Mouse (Mus musculus) brown adipose tissue, adult 24 weeks (tissue): ENCODE measurements at regions not wholly inside any gene's neighbourhood (a gene's known extent, or its start where the extent isn't known, plus 50 kb on each side); places are given as distances from the start of the nearest gene placed in this dataset.

Experiments used
- H3K27ac ChIP-seq: fragments of 200-500 bp; replicated peaks from 2 replicates; pipeline ENCODE4 v1.5.1; 2012; ENCODE audit warnings: low read depth, mild to moderate bottlenecking, low read length
- H3K4me1 ChIP-seq: fragments of 200-500 bp; 2 replicates; pipeline ENCODE4 v1.6.1; 2012; ENCODE audit warnings: low read length, mixed read lengths; ENCODE audit not compliant: control insufficient read depth, insufficient read depth, insufficient read length
- H3K4me3 ChIP-seq: fragments of 200-500 bp; 2 replicates; pipeline ENCODE4 v1.5.1; 2012; ENCODE audit warnings: low read depth, mild to moderate bottlenecking, low read length, moderate library complexity; ENCODE audit not compliant: insufficient read depth

DNA sequence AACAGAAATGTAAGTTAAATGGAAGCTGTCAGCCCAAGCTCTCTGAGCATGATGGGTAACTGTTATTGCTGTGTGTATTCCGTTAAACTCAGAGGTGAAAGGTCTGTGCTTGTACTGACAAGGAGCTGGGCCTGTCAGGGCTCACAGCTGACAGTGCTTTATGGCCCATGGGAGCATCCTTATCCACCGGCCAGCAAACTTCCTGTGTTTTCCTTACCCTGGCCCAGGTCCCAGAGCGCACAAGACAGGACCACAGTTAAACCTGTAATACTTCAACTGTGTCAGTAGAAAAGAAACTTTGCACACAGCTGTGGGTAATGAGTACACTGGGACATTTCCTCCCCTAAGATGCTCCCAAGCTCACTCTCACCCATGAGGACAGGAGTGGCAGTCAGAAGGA lies 407.7 kb upstream of the Mmadhc start:
- Histone ChIP-seq H3K4me1 (no peaks in the 10 kb centered on the region), H3K27ac (0 out of 2 replicates have a peak overlapping the region, but pooled peaks have one; percentile 2), H3K4me3 (no peak overlapping the region)

DNA sequence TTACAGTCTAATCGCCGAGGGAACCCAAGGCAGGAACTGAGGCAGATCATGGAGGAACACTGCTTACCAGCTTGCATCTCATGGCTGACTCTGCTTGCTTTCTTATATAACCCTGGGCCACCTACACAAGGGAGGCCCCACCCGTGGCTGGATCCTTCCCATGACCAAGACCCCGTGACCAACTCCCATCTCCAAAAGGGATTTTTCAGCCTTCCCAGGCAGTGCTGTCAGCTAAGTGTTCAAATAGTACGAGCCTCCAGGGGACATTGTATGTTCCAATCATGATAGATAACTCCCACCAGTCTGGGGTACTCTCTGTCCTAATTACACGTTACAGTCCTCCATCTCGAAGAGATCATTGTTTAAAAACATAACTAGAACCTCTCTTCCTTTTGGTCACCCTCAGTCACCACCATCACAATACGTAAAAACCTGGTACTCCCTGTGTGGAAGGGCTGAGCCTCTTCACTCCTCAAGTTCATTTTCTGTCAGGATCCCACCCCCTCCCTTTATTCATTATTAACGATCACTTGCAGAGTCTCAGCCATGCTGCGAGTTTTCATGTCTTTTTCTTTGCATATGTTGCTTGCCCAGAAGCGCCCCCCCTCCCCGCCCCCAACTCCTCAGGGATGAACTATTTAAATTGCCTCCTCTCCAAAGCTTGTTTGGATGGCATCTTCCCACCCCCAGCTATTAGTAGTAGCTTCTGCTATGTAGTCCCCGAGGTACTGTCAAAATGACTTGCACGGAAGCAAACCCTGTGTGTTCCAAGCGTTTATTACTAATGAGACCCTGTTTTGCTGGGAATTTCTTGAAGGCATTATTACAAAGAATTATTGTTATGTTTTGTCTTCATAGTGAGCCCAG lies 406.2 kb upstream of the Mmadhc start:
- no peak overlapping the region for H3K4me3 ChIP-seq
- no peak overlapping the region for H3K27ac ChIP-seq
- H3K4me1 ChIP-seq: no peaks in the 10 kb centered on the region

DNA sequence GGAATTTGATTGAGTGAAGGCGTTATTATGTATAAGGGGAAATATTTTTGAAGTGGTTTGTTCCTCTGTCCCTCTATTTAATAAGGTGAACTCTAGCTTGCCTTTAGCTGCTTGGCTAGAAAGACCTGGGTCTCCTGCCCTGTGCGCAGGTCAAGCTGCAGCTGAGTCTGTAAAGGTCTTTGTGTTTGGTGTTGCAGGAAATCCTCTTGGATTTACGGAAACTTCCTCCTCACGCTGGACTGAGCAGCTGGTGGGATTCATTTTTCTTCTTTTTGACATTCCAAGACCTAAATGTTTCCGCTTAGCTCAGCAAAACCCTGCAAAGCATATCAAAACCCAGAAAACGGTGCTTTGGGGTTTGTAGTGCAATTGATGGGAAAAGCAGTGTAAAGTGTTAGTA lies 402.2 kb upstream of the Mmadhc start:
- no peaks in the 10 kb centered on the region for H3K4me1 ChIP-seq
- no peak overlapping the region for H3K27ac ChIP-seq
- no peak overlapping the region for H3K4me3 ChIP-seq

- no peak overlapping the region for H3K4me3 ChIP-seq
- H3K4me1 ChIP-seq: no peaks in the 10 kb centered on the region
- no peak overlapping the region for H3K27ac ChIP-seq
Observed at GRCm38 (mm10) chr2:50696575-50696974, 400.0 kb upstream of the Mmadhc start.

GRCm38 (mm10) chr2:50694849-50695248 lies 398.2 kb upstream of the Mmadhc start:
- H3K4me3 ChIP-seq: no peak overlapping the region
- no peak overlapping the region for H3K27ac ChIP-seq
- no peaks in the 10 kb centered on the region for H3K4me1 ChIP-seq

DNA sequence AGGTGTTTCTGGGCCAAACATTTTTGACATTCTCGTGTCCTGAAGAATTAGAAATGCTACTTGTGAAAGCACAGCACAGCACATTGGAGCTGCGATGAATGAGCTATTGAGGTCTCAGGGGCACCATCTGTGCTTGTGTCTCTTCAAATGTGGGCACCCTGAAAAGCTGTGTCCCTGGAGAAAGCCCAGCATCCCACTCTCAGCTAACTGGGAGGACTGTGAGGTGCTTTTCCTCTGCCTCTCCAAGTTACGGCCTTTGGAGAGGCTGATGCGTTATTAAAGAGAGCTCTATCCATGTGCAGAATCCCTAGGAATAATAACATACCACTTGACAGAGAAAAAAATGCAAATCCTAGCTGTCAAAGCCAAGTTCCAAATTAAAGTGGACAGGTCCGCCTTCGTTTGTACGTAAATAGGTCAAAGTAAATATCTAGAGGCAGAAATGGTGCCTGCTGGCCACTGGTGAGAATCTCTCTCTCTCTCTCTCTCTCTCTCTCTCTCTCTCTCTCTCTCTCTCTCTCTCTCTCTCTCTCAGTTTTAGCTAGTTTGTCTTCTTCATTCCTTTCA lies 397.3 kb upstream of the Mmadhc start:
- no peak overlapping the region for H3K27ac ChIP-seq
- no peaks in the 10 kb centered on the region for H3K4me1 ChIP-seq
- no peak overlapping the region for H3K4me3 ChIP-seq

DNA sequence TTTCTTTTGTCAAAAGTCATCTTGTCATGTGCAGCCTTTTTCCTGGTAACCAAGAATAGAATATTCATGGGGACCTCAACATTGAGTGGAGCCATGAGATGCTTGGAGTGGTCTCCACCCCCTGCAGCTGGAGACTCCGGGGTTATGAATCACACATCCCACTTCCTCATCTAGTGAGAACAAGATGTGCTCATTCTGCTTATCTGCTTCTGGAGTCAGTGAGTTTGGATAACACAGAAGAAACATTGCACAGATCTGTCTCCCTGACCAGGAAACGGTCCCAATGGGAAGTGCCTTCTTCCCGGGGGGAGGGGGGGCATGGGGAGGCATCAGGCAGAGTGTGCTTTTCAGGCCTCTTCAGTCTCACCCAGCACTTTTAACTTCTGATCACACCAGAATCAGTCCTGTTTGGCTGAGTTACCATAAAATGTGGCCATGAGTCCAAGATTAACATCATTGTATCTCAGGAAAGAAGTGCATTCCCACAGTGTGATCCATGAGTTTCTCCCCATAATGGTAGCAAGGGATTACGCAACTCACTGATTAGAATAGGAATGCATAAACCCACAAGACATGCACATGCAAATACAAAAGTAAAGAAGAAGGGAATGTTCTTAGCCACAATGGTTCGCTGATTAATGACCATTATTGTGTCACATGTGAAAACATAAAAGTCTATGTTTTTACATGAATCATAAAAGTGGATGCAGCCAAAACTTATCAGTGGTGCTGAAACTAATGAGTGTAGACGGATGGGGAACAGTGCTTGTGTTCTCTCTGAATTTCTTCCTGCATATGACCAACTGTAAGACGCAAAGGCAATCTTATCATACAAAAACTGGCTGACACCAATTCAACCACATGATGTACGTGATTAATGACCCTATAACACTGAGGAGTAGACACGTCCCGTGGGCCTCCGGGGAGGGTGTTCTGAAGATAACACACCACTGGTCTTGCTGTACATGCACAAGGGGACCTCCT lies 393.8 kb upstream of the Mmadhc start:
- 0 out of 2 replicates have a peak overlapping the region, but pooled peaks have one; percentile 14 for H3K27ac ChIP-seq
- H3K4me3 ChIP-seq: no peak overlapping the region

DNA sequence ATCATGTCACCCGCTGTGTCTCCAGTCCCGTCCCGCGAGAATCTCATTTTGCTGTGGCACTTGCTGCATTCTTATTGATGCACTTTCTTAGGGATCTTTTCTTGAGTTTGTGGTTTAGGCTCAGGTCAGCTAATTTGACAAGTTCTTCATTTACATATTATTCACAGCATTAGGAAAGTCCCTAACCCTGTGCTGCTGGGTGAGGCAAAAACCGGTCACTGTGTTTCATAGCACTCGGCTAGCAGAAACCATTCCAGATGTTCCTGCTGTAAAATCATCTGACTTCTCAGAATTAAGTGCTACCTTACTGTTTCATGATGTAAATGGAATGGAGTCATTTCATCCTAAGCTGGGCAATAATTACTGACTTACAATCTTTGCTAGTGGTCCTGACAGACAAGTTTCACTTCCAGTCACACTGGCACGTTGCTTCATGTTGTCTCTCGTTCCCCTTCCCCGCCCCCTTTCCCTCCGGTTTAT lies 391.1 kb upstream of the Mmadhc start:
- H3K27ac ChIP-seq: peak overlapping the region; percentile 67
- H3K4me1 ChIP-seq: peaks cover 5% of the 10 kb centered on the region; the same call in 1 of the 2 replicates

More for the DNA sequence above, 393.8 kb upstream of the Mmadhc start:
- H3K4me1 ChIP-seq: peaks cover 5% of the 10 kb centered on the region; the same call in 1 of the 2 replicates

DNA sequence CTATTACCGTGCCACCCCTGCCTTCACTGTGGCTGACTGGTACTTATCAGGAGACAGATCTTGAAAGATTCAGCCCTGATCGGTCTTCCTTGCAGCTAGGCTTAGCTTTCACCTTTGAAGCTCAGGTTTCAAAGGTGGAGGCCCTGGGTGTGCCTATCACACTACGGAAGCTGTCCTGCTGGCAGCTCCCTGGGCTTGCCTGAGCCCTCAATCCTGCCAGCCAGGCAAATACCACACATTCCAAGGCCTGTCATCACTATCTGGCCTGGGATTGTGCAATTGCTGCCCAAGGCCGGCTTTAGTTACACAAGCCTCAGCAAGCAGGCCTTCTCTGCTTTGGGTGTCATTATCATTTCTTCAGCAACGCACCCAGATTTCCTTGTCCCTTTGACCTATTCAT lies 390.6 kb upstream of the Mmadhc start:
- peak overlapping the region; percentile 67 for H3K27ac ChIP-seq
- peaks cover 5% of the 10 kb centered on the region; the same call in 1 of the 2 replicates for H3K4me1 ChIP-seq
- no peak overlapping the region for H3K4me3 ChIP-seq

More for the DNA sequence above, 391.1 kb upstream of the Mmadhc start:
- H3K4me3 ChIP-seq: no peak overlapping the region

- H3K27ac ChIP-seq: no peak overlapping the region
- H3K4me3 ChIP-seq: no peak overlapping the region
- H3K4me1 ChIP-seq: no peaks in the 10 kb centered on the region
Observed at GRCm38 (mm10) chr2:50677456-50677855, 380.9 kb upstream of the Mmadhc start.

GRCm38 (mm10) chr2:50675736-50676550 lies 379.3 kb upstream of the Mmadhc start:
- Histone ChIP-seq H3K4me3 (no peak overlapping the region), H3K4me1 (no peaks in the 10 kb centered on the region), H3K27ac (no peak overlapping the region)

- no peaks in the 10 kb centered on the region for H3K4me1 ChIP-seq
- H3K27ac ChIP-seq: no peak overlapping the region
- H3K4me3 ChIP-seq: no peak overlapping the region
Observed at GRCm38 (mm10) chr2:50674856-50675175, 378.2 kb upstream of the Mmadhc start.

DNA sequence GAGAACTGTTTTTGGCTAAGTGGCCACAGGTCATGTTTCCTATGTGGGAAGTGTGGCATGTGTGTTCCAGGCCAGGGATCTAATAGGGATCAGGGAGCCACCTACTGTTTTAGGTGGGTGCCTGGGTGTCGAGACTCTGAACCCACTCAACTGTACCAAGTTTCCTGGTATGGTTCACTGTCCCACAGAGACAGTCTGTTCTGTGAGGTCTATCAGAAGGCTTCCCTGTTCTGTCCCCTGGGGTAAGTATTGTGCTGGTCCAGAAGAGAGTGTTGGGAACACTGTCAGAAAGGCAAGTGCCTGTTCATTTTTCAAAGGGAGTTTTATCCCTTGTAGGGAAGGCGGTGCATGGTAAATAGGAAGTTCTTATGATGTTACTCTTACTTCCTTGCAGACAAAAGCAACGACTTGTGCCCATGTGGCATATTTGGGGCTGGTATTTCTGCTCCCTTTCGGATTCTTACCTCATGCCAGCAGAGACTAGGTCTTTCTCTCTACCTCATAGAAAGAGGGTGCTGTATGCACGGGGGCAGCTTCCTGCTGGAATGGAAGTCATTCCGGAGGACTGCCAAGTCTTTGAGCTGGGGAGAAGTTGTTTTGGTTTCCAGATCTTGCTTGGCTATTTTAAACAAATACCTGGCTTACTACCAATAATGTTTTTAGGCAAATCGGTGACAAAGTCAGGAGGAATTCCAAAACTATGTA lies 377.7 kb upstream of the Mmadhc start:
- no peak overlapping the region for H3K4me3 ChIP-seq
- H3K27ac ChIP-seq: no peak overlapping the region
- H3K4me1 ChIP-seq: no peaks in the 10 kb centered on the region

GRCm38 (mm10) chr2:50669297-50669696 lies 372.7 kb upstream of the Mmadhc start:
- H3K4me3 ChIP-seq: no peak overlapping the region
- peak overlapping the region; percentile 72 for H3K27ac ChIP-seq
- H3K4me1 ChIP-seq: no peaks in the 10 kb centered on the region
